Mouse (Mus musculus) cortical plate, adult 2 months (tissue): ENCODE data around the gene Mmp14. TPM values are rescaled to one million over a fixed set of nuclear protein-coding genes. Genes with fewer than 3 reads are reported as not detected.

Source experiments
- H3K27ac ChIP-seq: fragments of 200-500 bp; 2 replicates; pipeline ENCODE4 v1.5.1; 2012; ENCODE audit warnings: low read length, control low read depth, inconsistent platforms; ENCODE audit not compliant: insufficient read depth
- H3K4me1 ChIP-seq: fragments of 200-500 bp; 2 replicates; pipeline ENCODE4 v1.6.1; 2011; ENCODE audit warnings: low read length; ENCODE audit not compliant: control insufficient read depth, insufficient read depth
- H3K4me3 ChIP-seq: fragments of 200-500 bp; 2 replicates; pipeline ENCODE4 v1.5.1; 2011; ENCODE audit warnings: mild to moderate bottlenecking, low read length, control low read depth; ENCODE audit not compliant: insufficient read depth
- CTCF ChIP-seq: fragments of 200-500 bp; IDR thresholded peaks from 2 replicates; pipeline ENCODE4 v1.5.1; 2011; ENCODE audit warnings: mild to moderate bottlenecking, control low read depth, low read length; ENCODE audit not compliant: insufficient read depth; ENCODE audit errors: extremely low read depth
- POLR2A ChIP-seq: fragments of 200-500 bp; IDR thresholded peaks from 2 replicates; pipeline ENCODE4 v1.6.1; 2011; ENCODE audit warnings: mild to moderate bottlenecking, low read length, control low read depth; ENCODE audit not compliant: insufficient read depth; ENCODE audit errors: extremely low read depth
- polyA plus RNA-seq: library from polyadenylated mRNA; depleted of rRNA; stranded (reverse); fragments of >200 nt; gene quantifications from 2 replicates; pipeline ENCODE4 v1.2.3, GENCODE M21; 2012

Gene Mmp14
- polyA plus RNA-seq, 1 experiment, result 11.0 TPM

- Histone ChIP-seq H3K4me3 (peak overlapping the region; percentile 45), H3K27ac (peak overlapping the region; percentile 19; the same call in 1 of the 2 replicates), H3K4me1 (no peaks in the 10 kb centered on the region)
- no peak for TF ChIP-seq POLR2A
- TF ChIP-seq CTCF, result peak; percentile 56
Observed at GRCm38 (mm10) chr14:54464293-54465005, 33.0 kb downstream of the Mmp14 start.

GRCm38 (mm10) chr14:54471467-54471866, 40.1 kb downstream of the Mmp14 start:
- Histone ChIP-seq H3K4me3 (no peak overlapping the region), H3K4me1 (no peaks in the 10 kb centered on the region), H3K27ac (no peak overlapping the region)
- no peak for TF ChIP-seq POLR2A
- no peak for TF ChIP-seq CTCF

GRCm38 (mm10) chr14:54472671-54473070, 41.3 kb downstream of the Mmp14 start:
- Histone ChIP-seq H3K4me1 (no peaks in the 10 kb centered on the region), H3K4me3 (no peak overlapping the region), H3K27ac (no peak overlapping the region)
- no peak for TF ChIP-seq POLR2A
- TF ChIP-seq CTCF, result no peak

GRCm38 (mm10) chr14:54474744-54475143, 43.3 kb downstream of the Mmp14 start:
- Histone ChIP-seq H3K4me1 (no peaks in the 10 kb centered on the region), H3K4me3 (no peak overlapping the region), H3K27ac (no peak overlapping the region)
- TF ChIP-seq POLR2A (no peak), CTCF (no peak)

- peak; percentile 67 for TF ChIP-seq POLR2A
- no peak for TF ChIP-seq CTCF
- Histone ChIP-seq H3K4me3 (peak within 1 kb of the TSS; percentile 74), H3K4me1 (no peaks in the 10 kb centered on the region), H3K27ac (no peak within 1 kb of the TSS)
Observed at GRCm38 (mm10) chr14:54475941-54476844, 44.8 kb downstream of the Mmp14 start, which contains the start of gene Rem2. Rem2 (plus strand) TSS chr14:54476100.

GRCm38 (mm10) chr14:54477172-54477909, 45.9 kb downstream of the Mmp14 start:
- TF ChIP-seq POLR2A, result no peak
- no peak for TF ChIP-seq CTCF
- Histone ChIP-seq H3K4me3 (peak overlapping the region; percentile 74; the same call in 1 of the 2 replicates), H3K27ac (no peak overlapping the region)

GRCm38 (mm10) chr14:54479451-54479920, 48.1 kb downstream of the Mmp14 start:
- TF ChIP-seq CTCF (no peak), POLR2A (no peak)
- no peaks in the 10 kb centered on the region for H3K4me1 ChIP-seq
- no peak overlapping the region for H3K27ac ChIP-seq
- no peak overlapping the region for H3K4me3 ChIP-seq

More at GRCm38 (mm10) chr14:54477172-54477909, 45.9 kb downstream of the Mmp14 start:
- H3K4me1 ChIP-seq, result no peaks in the 10 kb centered on the region

- Histone ChIP-seq H3K4me3 (no peak overlapping the region), H3K27ac (no peak overlapping the region), H3K4me1 (no peaks in the 10 kb centered on the region)
- TF ChIP-seq POLR2A (no peak), CTCF (no peak)
Observed at GRCm38 (mm10) chr14:54480673-54481072, 49.3 kb downstream of the Mmp14 start.

GRCm38 (mm10) chr14:54481402-54481801, 50.0 kb downstream of the Mmp14 start:
- TF ChIP-seq CTCF (no peak), POLR2A (no peak)
- Histone ChIP-seq H3K4me1 (no peaks in the 10 kb centered on the region), H3K4me3 (no peak overlapping the region), H3K27ac (no peak overlapping the region)
